Mouse (Mus musculus) liver, postnatal 0 days (tissue): ENCODE data around the gene Cox4i2.

Experiments
- CTCF ChIP-seq: sonication (generic); IDR thresholded peaks from 2 replicates; pipeline ENCODE4 v1.5.1; 2016; ENCODE audit warnings: antibody characterized with exemption, low read depth
- EP300 ChIP-seq: IDR thresholded peaks from 2 replicates; pipeline ENCODE4 v1.6.1; 2016; ENCODE audit warnings: antibody characterized with exemption, low read depth, mild to moderate bottlenecking

- TF ChIP-seq CTCF (no peak), EP300 (no peak)
These were observed 13.5 kb upstream of the Cox4i2 start for GRCm38 (mm10) chr2:152740490-152740889.
